Mouse (Mus musculus) spleen, adult 2 months (tissue): ENCODE measurements around the gene Defb25.

Experiments used
- CTCF ChIP-seq: fragments of 200-500 bp; IDR thresholded peaks from 2 replicates; pipeline ENCODE4 v1.5.1; 2011; ENCODE audit warnings: mild to moderate bottlenecking, inconsistent platforms; ENCODE audit not compliant: insufficient read depth, insufficient read length, insufficient replicate concordance; ENCODE audit errors: extremely low read depth
- POLR2A ChIP-seq: fragments of 200-500 bp; IDR thresholded peaks from 2 replicates; pipeline ENCODE4 v1.6.1; 2011; ENCODE audit warnings: low read depth, low read length, inconsistent platforms

DNA sequence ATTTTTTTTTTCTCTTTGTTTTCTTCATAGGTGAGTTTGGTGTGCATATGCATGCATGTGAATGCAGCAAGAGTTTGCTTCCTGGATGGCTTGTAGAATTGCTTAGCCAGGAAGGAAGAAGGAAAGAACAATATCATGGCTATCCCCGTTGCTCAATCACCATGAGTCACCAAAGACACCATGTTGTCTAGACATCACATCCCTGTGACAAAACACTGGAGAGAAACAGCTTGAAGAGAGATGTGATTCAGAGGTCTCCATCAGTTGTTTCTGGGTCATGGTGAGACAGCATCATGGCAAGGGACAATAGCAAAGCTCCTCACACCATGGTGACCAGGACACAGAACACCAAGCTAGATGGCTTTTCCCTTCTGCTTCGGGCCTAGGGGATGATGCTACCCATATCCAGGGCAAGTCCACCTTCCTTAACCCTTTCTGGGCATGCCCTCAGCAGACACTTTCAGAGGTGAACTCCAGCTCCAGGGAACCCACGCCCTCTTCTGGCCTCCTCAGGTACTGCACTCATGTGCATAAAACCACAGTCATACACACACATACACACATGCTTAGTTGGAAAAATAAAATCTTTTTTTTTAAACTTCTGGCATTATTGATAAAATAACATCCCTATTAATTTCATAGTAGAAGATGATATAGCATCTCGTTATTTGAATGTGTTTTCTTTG, 21.4 kb downstream of the Defb25 start:
- TF ChIP-seq CTCF, result no peak
- TF ChIP-seq POLR2A, result no peak
